Mouse (Mus musculus): ENCODE data around the gene Glo1.

DNA sequence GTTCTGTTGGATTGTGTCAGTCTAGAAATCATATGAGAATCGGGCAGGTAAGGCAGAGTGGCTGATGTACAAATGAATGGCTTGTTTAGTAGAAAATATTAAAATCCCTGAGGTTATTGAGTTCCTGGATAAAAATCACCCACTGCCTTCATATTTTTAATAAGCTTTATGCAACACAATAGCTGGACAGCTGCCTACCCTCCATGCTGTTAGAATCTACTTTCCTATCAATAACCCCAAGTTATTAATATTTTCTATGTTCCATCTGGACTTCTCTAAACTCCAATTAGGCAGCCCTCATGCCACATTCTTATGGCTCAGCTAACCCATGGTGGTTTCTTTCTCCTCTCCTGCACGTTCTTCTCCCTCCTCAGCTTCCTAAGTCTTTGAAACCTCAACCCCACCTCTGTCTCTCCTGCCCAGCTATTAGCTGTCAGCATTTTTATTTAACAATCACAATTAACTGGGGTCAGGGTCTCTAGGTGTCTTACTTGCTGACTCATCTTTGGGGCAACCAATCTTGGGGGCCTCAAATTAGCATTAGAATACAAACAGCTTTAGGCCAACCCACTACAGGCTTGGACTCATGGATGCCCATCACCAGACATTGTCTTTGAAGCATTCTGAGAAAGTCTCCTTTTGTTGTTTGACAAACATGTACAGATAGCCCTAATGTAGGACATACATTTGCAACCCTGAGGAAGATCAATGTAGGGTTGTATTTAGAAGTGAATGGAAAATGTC, 43.2 kb downstream of the Glo1 start:
- TF ChIP-seq CTCF (IDR thresholded peaks at IDR 0.05; ENCODE audit: low read depth) = no peak
- TF ChIP-seq EP300 (IDR thresholded peaks at IDR 0.05; ENCODE audit: low read depth) = no peak
